Mouse (Mus musculus) embryonic facial prominence, embryonic 15.5 days (tissue): ENCODE results near the gene Fbxl13. TPM values are rescaled to one million over a fixed set of nuclear protein-coding genes. Genes with fewer than 3 reads are reported as not detected.

Experiments
- ATAC-seq: fragments of 200-750 bp; cut with Nextera tagmentation; 2 replicates; pipeline ENCODE4 v1.8.0; 2017; ENCODE audit warnings: low read depth, moderate TSS enrichment; ENCODE audit not compliant: insufficient number of reproducible peaks, low FRiP score, low TSS enrichment
- H3K27ac ChIP-seq: fragments of 300-500 bp; sonication (generic); replicated peaks from 2 replicates; pipeline ENCODE4 v1.5.1; 2015; ENCODE audit warnings: mild to moderate bottlenecking, inconsistent platforms
- H3K27me3 ChIP-seq: fragments of 300-500 bp; sonication (generic); 2 replicates; pipeline ENCODE4 v1.6.1; 2015; ENCODE audit warnings: inconsistent platforms
- H3K36me3 ChIP-seq: fragments of 300-500 bp; sonication (generic); 2 replicates; pipeline ENCODE4 v1.6.1; 2015; ENCODE audit warnings: mild to moderate bottlenecking, inconsistent platforms
- H3K4me1 ChIP-seq: fragments of 300-500 bp; sonication (generic); 2 replicates; pipeline ENCODE4 v1.6.1; 2015; ENCODE audit warnings: inconsistent platforms
- H3K4me2 ChIP-seq: fragments of 300-500 bp; sonication (generic); replicated peaks from 2 replicates; pipeline ENCODE4 v1.6.1; 2015; ENCODE audit warnings: mild to moderate bottlenecking, inconsistent platforms
- H3K4me3 ChIP-seq: fragments of 300-500 bp; sonication (generic); replicated peaks from 2 replicates; pipeline ENCODE4 v1.5.1; 2015; ENCODE audit warnings: mild to moderate bottlenecking, inconsistent platforms
- H3K9ac ChIP-seq: fragments of 300-500 bp; sonication (generic); 2 replicates; pipeline ENCODE4 v1.6.1; 2015; ENCODE audit warnings: inconsistent platforms
- H3K9me3 ChIP-seq: fragments of 300-500 bp; sonication (generic); replicated peaks from 2 replicates; pipeline ENCODE4 v1.6.1; 2016; ENCODE audit warnings: inconsistent platforms
- WGBS: fragments of 180-500 bp; shearing (Covaris S2); methylation state at CpG from one replicate; pipeline ENCODE4 v1.1.7; 2015; 5-methylcytosine and 5-hydroxymethylcytosine counted together
- polyA plus RNA-seq: library from polyadenylated mRNA; unstranded; fragments of >200 nt; fragmentation: Nextera tagmentation; extraction: Ambion mirVana; gene quantifications from 2 replicates; pipeline ENCODE4 v1.2.1, GENCODE M21; 2015

The Fbxl13 gene
- polyA plus RNA-seq, 1 experiment from 2014 or later = 0.87 TPM

DNA sequence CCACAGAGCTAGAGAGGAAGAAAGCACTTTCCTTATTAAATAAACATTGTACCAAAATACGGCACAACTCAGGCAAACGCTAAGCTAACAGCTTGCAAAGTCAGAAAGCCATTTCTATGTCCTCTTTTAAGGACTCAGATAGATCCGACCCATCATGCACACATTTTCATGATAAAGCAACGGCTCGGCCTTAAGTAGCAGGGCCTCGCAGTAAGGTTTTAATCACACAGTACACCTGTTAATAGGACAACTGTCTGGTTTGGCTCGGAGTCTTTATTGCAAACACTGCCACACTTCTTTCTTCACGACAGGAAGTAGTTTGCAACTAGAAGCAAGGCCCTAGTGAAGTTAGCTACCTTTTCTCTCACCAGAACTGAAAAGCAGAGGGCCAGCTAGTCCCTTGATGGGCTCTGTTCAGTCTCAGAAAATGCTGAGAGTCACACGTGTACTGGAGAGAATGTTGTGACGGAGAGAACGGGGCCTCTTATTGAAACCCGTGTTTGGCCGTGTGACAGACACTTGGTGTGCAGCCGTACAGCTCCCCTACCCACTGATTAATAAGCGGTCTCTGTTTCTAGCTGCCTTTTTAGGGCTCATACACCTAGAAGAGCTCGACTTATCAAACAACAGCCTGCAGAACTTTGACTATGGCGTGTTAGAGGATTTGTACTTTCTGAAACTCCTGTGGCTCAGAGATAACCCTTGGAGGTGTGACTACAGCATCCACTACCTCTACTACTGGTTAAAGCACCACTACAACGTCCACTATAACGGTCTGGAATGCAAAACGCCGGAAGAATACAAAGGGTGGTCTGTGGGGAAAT is 70.8 kb downstream of the Fbxl13 start:
- H3K4me2 ChIP-seq = no peak overlapping the region
- H3K36me3 ChIP-seq = peaks cover 25% of the 10 kb centered on the region
- no peak overlapping the region for H3K9ac ChIP-seq
- no peaks in the 10 kb centered on the region for H3K9me3 ChIP-seq
- ATAC-seq = no peak
- no peak overlapping the region for H3K4me3 ChIP-seq
- H3K27ac ChIP-seq = no peak overlapping the region
- WGBS = 71% methylated on average over 21 of the region's 21 CpGs
- H3K4me1 ChIP-seq = no peaks in the 10 kb centered on the region
- H3K27me3 ChIP-seq = no peaks in the 10 kb centered on the region

DNA sequence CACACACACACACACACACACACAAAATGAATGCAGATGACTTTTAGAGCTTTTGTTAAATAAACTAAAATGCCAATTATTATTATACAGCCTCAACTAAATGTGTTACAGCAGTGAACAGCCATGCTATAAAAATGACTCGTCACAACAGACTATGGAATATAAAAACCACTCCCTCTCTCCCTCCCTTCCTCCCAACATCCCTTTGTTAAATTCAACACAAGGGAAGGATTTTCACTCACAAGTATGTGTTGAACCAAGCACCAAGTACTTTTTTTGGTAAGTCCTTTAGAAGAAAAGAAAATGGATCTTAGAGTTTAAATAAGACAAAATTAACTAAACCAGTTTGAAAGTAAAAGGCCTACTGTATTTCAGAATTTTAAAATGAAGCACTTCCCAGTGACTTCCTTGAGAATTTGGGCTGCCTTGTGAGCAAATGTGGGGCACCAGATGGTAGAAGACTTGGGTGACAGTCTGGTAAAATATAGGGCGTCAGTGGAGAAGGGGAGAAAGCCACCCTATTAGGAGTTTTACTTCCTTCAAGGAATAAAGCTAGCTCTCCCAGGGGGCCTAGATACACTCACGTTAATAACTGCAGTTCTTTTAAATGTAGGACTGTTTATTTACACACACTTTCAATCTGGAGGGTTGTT is 72.5 kb downstream of the Fbxl13 start:
- peaks cover 28% of the 10 kb centered on the region for H3K36me3 ChIP-seq
- H3K27me3 ChIP-seq = no peaks in the 10 kb centered on the region

DNA sequence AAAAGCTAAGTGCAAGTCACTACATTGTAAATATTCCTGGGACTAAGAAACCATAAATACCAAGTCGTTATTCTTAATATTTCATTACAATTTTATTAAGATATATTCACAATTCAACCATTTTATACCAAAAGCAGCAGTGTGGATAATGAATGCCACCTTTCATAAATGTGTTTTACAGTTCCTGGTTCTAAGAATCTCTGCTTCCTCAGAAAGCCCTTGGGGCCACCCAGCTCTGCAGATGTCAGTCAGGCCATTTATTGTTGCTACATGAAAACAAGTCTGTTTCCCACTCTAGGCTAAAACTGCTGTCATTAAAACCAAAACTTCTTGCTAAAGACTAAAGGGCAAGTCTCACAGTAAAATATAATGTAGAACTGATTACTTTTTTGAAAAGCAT is 77.7 kb downstream of the Fbxl13 start:
- peaks cover 7% of the 10 kb centered on the region for H3K4me1 ChIP-seq

More for the DNA sequence above, 72.5 kb downstream of the Fbxl13 start:
- ATAC-seq = no peak
- Histone ChIP-seq H3K9ac (no peak overlapping the region), H3K4me2 (no peak overlapping the region), H3K9me3 (no peaks in the 10 kb centered on the region), H3K27ac (no peak overlapping the region), H3K4me3 (no peak overlapping the region), H3K4me1 (no peaks in the 10 kb centered on the region)
- 55% methylated on average over 3 of the region's 3 CpGs for WGBS

DNA sequence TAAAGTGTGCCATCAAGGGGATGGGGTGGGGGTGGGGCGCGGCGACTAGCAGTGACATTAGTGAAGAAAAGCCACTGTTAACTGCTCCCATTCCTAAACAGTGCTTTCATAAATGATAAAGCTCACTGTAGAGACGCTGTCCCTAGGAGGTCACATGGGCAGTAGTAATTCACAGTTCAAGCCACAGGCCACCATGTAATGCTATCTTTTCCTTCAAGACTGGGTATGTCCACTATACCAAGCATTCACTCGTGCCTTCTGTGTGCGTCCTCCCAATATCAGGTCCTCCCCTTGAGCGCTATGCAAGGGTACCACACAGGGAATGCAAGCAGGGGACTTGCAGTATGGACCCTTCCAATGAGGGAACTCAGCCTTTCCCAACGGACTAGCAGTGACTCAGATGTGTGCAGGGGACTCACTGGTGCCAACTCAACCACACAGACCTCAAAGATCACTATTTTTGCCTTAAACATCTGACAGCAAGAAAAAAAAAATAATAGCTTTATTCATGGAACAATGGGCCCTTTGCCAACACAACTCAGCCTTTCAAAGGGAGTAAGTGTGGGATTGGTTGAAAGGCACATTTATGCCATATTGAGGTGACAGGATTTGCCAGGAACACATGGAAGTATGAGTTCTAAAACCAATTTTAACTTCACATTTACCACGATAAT is 79.9 kb downstream of the Fbxl13 start:
- 80% methylated on average over 9 of the region's 9 CpGs for WGBS

More for the DNA sequence above, 77.7 kb downstream of the Fbxl13 start:
- 0 out of 2 replicates have a peak overlapping the region, but pooled peaks have one; percentile 17 for H3K27ac ChIP-seq
- H3K4me3 ChIP-seq = no peak overlapping the region
- H3K4me2 ChIP-seq = no peak overlapping the region
- no peaks in the 10 kb centered on the region for H3K27me3 ChIP-seq
- no peak overlapping the region for H3K9ac ChIP-seq
- 50% methylated on average over 1 of the region's 1 CpGs for WGBS
- H3K9me3 ChIP-seq = no peaks in the 10 kb centered on the region
- peaks cover 15% of the 10 kb centered on the region; the same call in 1 of the 2 replicates for H3K36me3 ChIP-seq
- ATAC-seq = no peak

DNA sequence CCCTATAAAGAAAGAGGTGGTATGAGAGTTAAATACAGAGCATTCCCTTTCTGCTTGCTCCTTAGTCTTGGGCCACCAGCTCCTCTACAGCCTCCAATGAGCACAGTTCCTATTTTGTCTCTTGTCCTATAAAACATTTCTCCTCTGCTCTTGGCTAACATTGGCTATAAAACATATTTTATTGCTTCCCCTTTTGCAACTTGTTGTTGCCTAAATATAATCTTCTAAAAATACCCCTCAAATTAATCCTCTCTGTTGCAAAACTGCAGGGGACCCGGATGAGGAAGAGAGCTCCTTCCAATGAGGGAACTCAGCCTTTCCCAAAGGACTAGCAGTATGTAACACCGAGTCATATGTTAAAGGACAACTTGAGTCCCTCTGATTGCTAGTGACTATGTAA is 81.5 kb downstream of the Fbxl13 start:
- Histone ChIP-seq H3K4me3 (no peak overlapping the region), H3K4me1 (peaks cover 7% of the 10 kb centered on the region), H3K9me3 (no peaks in the 10 kb centered on the region), H3K27ac (no peak overlapping the region), H3K9ac (no peak overlapping the region), H3K27me3 (no peaks in the 10 kb centered on the region), H3K4me2 (no peak overlapping the region), H3K36me3 (peaks cover 20% of the 10 kb centered on the region; the same call in 1 of the 2 replicates)
- ATAC-seq = no peak
- 64% methylated on average over 2 of the region's 2 CpGs for WGBS

More for the DNA sequence above, 79.9 kb downstream of the Fbxl13 start:
- Histone ChIP-seq H3K9me3 (no peaks in the 10 kb centered on the region), H3K4me2 (no peak overlapping the region), H3K36me3 (peaks cover 23% of the 10 kb centered on the region; the same call in 1 of the 2 replicates), H3K27ac (peak overlapping the region; percentile 31; the same call in 1 of the 2 replicates), H3K9ac (no peak overlapping the region), H3K27me3 (no peaks in the 10 kb centered on the region), H3K4me3 (no peak overlapping the region), H3K4me1 (peaks cover 7% of the 10 kb centered on the region)
- ATAC-seq = no peak

DNA sequence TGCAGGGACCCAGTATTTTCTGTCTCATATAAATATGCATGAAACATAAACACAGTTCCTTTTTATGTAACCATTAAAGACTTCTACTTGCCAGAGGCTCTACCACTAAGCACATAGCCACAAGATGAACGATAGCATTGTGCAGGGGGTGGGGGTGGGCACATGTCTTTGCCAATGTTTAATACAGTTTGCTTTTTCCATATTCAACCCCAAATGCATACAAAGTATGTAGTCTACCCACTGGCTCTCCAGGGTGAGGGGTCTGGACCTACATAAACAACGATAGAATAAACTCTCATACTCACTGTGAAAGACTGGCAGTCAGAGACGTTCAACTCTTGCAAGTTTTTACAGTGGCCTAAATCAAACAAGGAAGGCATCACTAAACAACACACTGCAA is 88.9 kb downstream of the Fbxl13 start:
- H3K4me1 ChIP-seq = peaks cover 37% of the 10 kb centered on the region
- no peak overlapping the region for H3K4me3 ChIP-seq
- peak; percentile 83 for ATAC-seq
- H3K27ac ChIP-seq = peak overlapping the region; percentile 65
- no peak overlapping the region for H3K9ac ChIP-seq
- H3K27me3 ChIP-seq = no peaks in the 10 kb centered on the region
- no peak overlapping the region for H3K4me2 ChIP-seq
- H3K9me3 ChIP-seq = no peaks in the 10 kb centered on the region
- H3K36me3 ChIP-seq = peaks cover 15% of the 10 kb centered on the region; the same call in 1 of the 2 replicates
- 28% methylated on average over 3 of the region's 3 CpGs for WGBS

DNA sequence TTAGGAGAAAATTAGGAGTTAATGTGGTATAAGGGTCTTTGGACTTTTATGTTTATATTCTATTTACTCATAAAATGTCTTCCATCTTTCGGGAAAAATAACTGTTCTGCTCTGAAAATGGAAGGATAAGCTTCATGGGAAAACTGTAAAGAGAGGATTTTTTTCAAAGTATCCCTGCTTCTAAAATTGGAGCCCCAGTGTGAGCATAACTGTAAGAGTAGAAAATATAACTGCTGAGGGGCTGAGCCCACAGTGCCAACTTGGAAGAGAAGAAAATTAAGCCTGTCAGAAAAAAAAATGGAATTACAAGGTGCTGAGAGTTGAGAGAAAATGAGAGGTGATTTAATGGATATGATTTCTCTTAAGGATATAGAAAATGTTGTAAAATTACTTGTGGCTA is 90.7 kb downstream of the Fbxl13 start:
- no peaks in the 10 kb centered on the region for H3K27me3 ChIP-seq
- no peak overlapping the region; the same call in 1 of the 2 replicates for H3K27ac ChIP-seq
- H3K4me1 ChIP-seq = peaks cover 48% of the 10 kb centered on the region
- no peak overlapping the region for H3K9ac ChIP-seq
- H3K9me3 ChIP-seq = no peaks in the 10 kb centered on the region
- H3K36me3 ChIP-seq = 0 out of 2 replicates have a peak, but pooled peaks cover 5% of the 10 kb centered on the region
- H3K4me2 ChIP-seq = no peak overlapping the region
- WGBS = 80% methylated on average over 1 of the region's 1 CpGs
- H3K4me3 ChIP-seq = no peak overlapping the region
- no peak for ATAC-seq

DNA sequence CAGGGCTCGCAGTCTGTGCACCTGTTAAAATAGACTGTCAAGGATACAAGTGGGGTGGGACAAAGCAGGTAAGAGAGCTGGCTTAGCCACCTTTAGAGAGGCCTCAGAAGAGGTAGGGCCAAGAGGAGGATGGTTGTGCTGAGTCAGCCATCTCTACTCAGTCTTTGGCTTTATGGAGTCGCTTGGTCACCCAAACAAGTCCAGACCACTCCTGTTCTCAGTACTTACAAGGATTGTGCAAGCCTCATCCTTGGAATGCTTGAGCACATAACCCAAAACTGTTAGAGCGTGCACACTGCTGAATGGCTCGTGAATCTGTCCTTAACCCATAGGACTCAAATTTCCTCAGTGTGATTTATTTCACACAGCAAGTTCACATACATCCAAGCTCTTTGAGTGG is 91.7 kb downstream of the Fbxl13 start:
- 0 out of 2 replicates have a peak, but pooled peaks cover 5% of the 10 kb centered on the region for H3K36me3 ChIP-seq
- H3K4me2 ChIP-seq = no peak overlapping the region
- no peak overlapping the region for H3K4me3 ChIP-seq
- H3K9ac ChIP-seq = no peak overlapping the region
- WGBS = 64% methylated on average over 4 of the region's 4 CpGs
- H3K9me3 ChIP-seq = no peaks in the 10 kb centered on the region
- H3K4me1 ChIP-seq = peaks cover 56% of the 10 kb centered on the region
- H3K27me3 ChIP-seq = no peaks in the 10 kb centered on the region
- no peak overlapping the region for H3K27ac ChIP-seq
- no peak for ATAC-seq

DNA sequence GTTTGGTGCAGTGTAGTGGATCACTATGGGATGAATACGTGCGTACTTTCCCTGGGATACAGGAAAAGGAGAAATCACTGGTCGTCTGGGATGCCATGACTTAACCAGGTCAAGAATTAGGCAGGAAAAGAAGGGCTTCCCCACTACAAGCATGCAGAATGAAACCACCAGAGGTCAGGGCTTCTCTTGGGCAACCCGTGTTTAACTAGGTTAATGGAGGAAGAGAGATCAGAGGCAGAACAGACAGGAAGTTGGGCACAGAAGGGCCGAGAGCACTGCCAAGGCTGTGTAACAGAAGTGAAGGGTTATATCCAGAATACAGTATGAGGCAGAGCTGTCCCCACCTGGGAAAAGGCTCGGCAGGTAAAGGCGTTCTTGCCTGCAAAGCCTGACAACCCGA is 98.4 kb downstream of the Fbxl13 start:
- no peaks in the 10 kb centered on the region for H3K27me3 ChIP-seq
- H3K9ac ChIP-seq = no peak overlapping the region
- 0 out of 2 replicates have a peak, but pooled peaks cover 5% of the 10 kb centered on the region for H3K36me3 ChIP-seq
- no peak for ATAC-seq
- H3K9me3 ChIP-seq = no peaks in the 10 kb centered on the region
- peaks cover 49% of the 10 kb centered on the region for H3K4me1 ChIP-seq
- no peak overlapping the region for H3K4me3 ChIP-seq
- H3K27ac ChIP-seq = no peak overlapping the region
- WGBS = 82% methylated on average over 8 of the region's 8 CpGs
- H3K4me2 ChIP-seq = no peak overlapping the region

DNA sequence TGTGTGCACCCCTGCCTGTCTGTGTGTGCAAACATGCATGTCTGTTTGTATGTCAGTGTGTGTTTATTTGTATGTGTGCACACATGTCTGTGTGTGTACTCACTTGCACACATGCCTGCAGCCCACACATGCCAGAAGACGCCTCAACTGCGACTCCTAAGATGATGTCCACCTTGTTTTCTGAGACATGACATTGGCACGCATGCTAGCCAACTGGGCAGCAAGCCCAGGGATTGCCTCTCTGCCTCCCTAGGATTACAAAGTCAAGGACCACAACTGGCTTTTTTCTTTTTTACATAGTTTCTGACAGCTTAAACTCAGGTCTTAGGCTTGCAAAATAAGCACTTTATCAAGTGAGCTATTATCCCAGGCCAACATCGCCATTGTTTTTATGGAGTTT is 99.6 kb downstream of the Fbxl13 start:
- no peak overlapping the region for H3K9ac ChIP-seq

DNA sequence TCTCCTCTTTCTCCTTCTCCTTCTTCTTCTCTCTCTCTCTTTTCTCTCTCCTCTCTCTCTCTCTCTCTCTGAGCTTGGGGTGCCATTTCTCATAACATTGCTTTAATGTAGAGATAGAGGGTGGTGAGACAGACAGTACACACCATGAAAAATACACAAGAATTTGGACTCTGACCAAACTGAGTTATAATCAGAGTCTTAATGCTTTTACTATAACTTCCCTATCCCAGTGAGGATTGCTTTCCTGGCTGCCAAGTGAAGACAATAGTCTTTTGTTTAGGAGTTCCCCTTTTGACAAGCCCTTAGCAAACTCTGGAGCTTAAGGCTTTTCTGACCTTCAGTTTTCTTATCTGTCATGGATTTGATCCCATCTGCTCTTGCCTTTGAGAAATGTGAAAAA is 100.2 kb downstream of the Fbxl13 start:
- peaks cover 34% of the 10 kb centered on the region for H3K4me1 ChIP-seq
- no peaks in the 10 kb centered on the region for H3K27me3 ChIP-seq
- no peaks in the 10 kb centered on the region for H3K36me3 ChIP-seq
- no peak for ATAC-seq
- H3K4me2 ChIP-seq = peak overlapping the region; percentile 45
- peak overlapping the region; percentile 95 for H3K27ac ChIP-seq
- no peak overlapping the region for H3K9ac ChIP-seq
- H3K4me3 ChIP-seq = peak overlapping the region; percentile 49
- H3K9me3 ChIP-seq = no peaks in the 10 kb centered on the region

More for the DNA sequence above, 99.6 kb downstream of the Fbxl13 start:
- peak overlapping the region; percentile 45 for H3K4me2 ChIP-seq
- peak overlapping the region; percentile 49 for H3K4me3 ChIP-seq
- no peak for ATAC-seq
- no peaks in the 10 kb centered on the region for H3K36me3 ChIP-seq
- no peaks in the 10 kb centered on the region for H3K27me3 ChIP-seq
- peak overlapping the region; percentile 95 for H3K27ac ChIP-seq
- H3K9me3 ChIP-seq = no peaks in the 10 kb centered on the region
- H3K4me1 ChIP-seq = peaks cover 39% of the 10 kb centered on the region
- 59% methylated on average over 4 of the region's 4 CpGs for WGBS
